Mouse (Mus musculus): Measurements from ENCODE around the gene Ppfia2.

GRCm38 (mm10) chr10:106587817-106588216 lies 117.7 kb downstream of the Ppfia2 start:
- TF ChIP-seq CTCF (IDR thresholded peaks at IDR 0.05; ENCODE audit: control insufficient read depth, insufficient read depth, low read length) (no peak), POLR2A (IDR thresholded peaks at IDR 0.05; ENCODE audit: borderline replicate concordance, control insufficient read depth, low read depth, low read length) (no peak)
